8 mouse cellular contexts compared by ENCODE assay signal in the genomic region with DNA sequence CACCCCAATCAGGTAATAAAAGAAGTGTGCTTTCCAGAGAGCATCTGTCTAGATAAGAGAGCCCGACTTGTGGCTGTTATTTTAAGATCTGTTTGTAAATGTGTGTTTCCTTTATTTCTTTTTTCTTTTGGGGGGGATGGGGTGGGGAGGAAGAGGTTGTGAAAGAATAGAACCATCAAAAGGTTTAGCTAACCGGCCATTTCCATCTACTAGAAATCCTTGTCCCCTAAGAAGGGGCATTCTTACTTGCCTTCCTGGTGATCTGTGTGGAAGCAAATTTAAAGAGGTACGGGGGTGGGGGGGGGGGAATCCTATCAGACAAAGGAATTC. TPM values are rescaled to one million over a fixed set of nuclear protein-coding genes. Genes with fewer than 3 reads are reported as not detected.
DNase-seq lines count a peak whose midpoint lies in the region; ATAC-seq and TF ChIP-seq lines count a peak whose summit lies in the region.

No protein-coding gene starts in this region.

- H3K9me3 ChIP-seq in lung, embryonic 15.5 days: no peaks in the 10 kb centered on the region
- H3K9me3 ChIP-seq in embryonic facial prominence, embryonic 13.5 days: no peaks in the 10 kb centered on the region
- H3K9me3 ChIP-seq in intestine, postnatal 0 days (ENCODE audit: control insufficient read depth): no peaks in the 10 kb centered on the region
- no peaks in the 10 kb centered on the region for H3K9me3 ChIP-seq in neural tube, embryonic 15.5 days (replicated peaks)

- no peak overlapping the region for H3K27ac ChIP-seq in lung, embryonic 15.5 days
- no peak overlapping the region for H3K27ac ChIP-seq in embryonic facial prominence, embryonic 13.5 days
- no peak overlapping the region for H3K27ac ChIP-seq in intestine, postnatal 0 days (ENCODE audit: low read depth, low read length)
- no peak overlapping the region for H3K27ac ChIP-seq in neural tube, embryonic 15.5 days (replicated peaks)

- H3K27me3 ChIP-seq in lung, embryonic 15.5 days: no peaks in the 10 kb centered on the region
- H3K27me3 ChIP-seq in embryonic facial prominence, embryonic 13.5 days: no peaks in the 10 kb centered on the region
- H3K27me3 ChIP-seq in intestine, postnatal 0 days (replicated peaks; ENCODE audit: control insufficient read depth, insufficient read depth, low read length): no peaks in the 10 kb centered on the region
- H3K27me3 ChIP-seq in neural tube, embryonic 15.5 days (replicated peaks): no peaks in the 10 kb centered on the region

- WGBS in lung, embryonic 15.5 days: 0% methylated on average over 3 of the region's 3 CpGs
- WGBS in embryonic facial prominence, embryonic 13.5 days: under 1% methylated on average over 3 of the region's 3 CpGs
- 3% methylated on average over 3 of the region's 3 CpGs for WGBS in intestine, postnatal 0 days
- 4% methylated on average over 3 of the region's 3 CpGs for WGBS in neural tube, embryonic 15.5 days

- no peak for ATAC-seq in lung, embryonic 15.5 days (ENCODE audit: borderline replicate concordance, extremely low read depth, low FRiP score, low TSS enrichment)
- ATAC-seq in embryonic facial prominence, embryonic 13.5 days (ENCODE audit: insufficient number of reproducible peaks, insufficient read depth, low FRiP score, low TSS enrichment, low read depth): no peak
- no peak for ATAC-seq in intestine, postnatal 0 days
- no peak for ATAC-seq in neural tube, embryonic 15.5 days (ENCODE audit: low FRiP score)
- no peak for ATAC-seq in granulocyte monocyte progenitor cell, adult 5-6 weeks (replicated peaks; ENCODE audit: poor library complexity, severe bottlenecking)

- H3K4me3 ChIP-seq in lung, embryonic 15.5 days: peak overlapping the region; percentile 93
- H3K4me3 ChIP-seq in embryonic facial prominence, embryonic 13.5 days: peak overlapping the region; percentile 98
- peak overlapping the region; percentile 90 for H3K4me3 ChIP-seq in intestine, postnatal 0 days (ENCODE audit: low read depth, low read length)
- peak overlapping the region; percentile 91 for H3K4me3 ChIP-seq in neural tube, embryonic 15.5 days (replicated peaks)

- peak overlapping the region; percentile 92 for H3K4me2 ChIP-seq in lung, embryonic 15.5 days
- peak overlapping the region; percentile 88 for H3K4me2 ChIP-seq in embryonic facial prominence, embryonic 13.5 days
- H3K4me2 ChIP-seq in intestine, postnatal 0 days (replicated peaks; ENCODE audit: low read depth): peak overlapping the region; percentile 100
- peak overlapping the region; percentile 97 for H3K4me2 ChIP-seq in neural tube, embryonic 15.5 days

- H3K9ac ChIP-seq in lung, embryonic 15.5 days: peak overlapping the region; percentile 93
- peak overlapping the region; percentile 95 for H3K9ac ChIP-seq in embryonic facial prominence, embryonic 13.5 days
- H3K9ac ChIP-seq in intestine, postnatal 0 days (ENCODE audit: low read depth, low read length): peak overlapping the region; percentile 98
- H3K9ac ChIP-seq in neural tube, embryonic 15.5 days (replicated peaks): peak overlapping the region; percentile 66

- no peak for DNase-seq in lung, postnatal 14 days
- DNase-seq in natural killer cell, adult 2 months (ENCODE audit: low spot score in 2 of 2): no peak
- DNase-seq in testis, postnatal 14 days (ENCODE audit: low spot score): no peak

- peaks cover 9% of the 10 kb centered on the region; the same call in 1 of the 2 replicates for H3K36me3 ChIP-seq in lung, embryonic 15.5 days
- peaks cover 21% of the 10 kb centered on the region for H3K36me3 ChIP-seq in embryonic facial prominence, embryonic 13.5 days
- H3K36me3 ChIP-seq in intestine, postnatal 0 days (ENCODE audit: control insufficient read depth, insufficient read depth): peaks cover 9% of the 10 kb centered on the region; the same call in 1 of the 2 replicates
- H3K36me3 ChIP-seq in neural tube, embryonic 15.5 days: 0 out of 2 replicates have a peak, but pooled peaks cover 5% of the 10 kb centered on the region

- peaks cover 24% of the 10 kb centered on the region for H3K4me1 ChIP-seq in lung, embryonic 15.5 days
- peaks cover 24% of the 10 kb centered on the region for H3K4me1 ChIP-seq in embryonic facial prominence, embryonic 13.5 days
- peaks cover 5% of the 10 kb centered on the region; the same call in 1 of the 2 replicates for H3K4me1 ChIP-seq in intestine, postnatal 0 days (replicated peaks; ENCODE audit: control insufficient read depth, insufficient read depth, low read length)
- H3K4me1 ChIP-seq in neural tube, embryonic 15.5 days: peaks cover 26% of the 10 kb centered on the region

- no peak for TF ChIP-seq CTCF in intestine, postnatal 0 days (IDR thresholded peaks at IDR 0.05; ENCODE audit: low read depth)

RNA-seq across cellular contexts. Expression of a gene that starts 1.3 kb away (rescaled TPM):
- polyA plus RNA-seq in lung, embryonic 15.5 days (2015; fragmentation: Nextera tagmentation; extraction: Ambion mirVana): 10.9 and 11.4 TPM in 2 replicates
- polyA plus RNA-seq in embryonic facial prominence, embryonic 13.5 days (2015; fragmentation: Nextera tagmentation; extraction: Ambion mirVana): 11.6 and 14.2 TPM in 2 replicates
- 7.0 and 7.9 TPM in 2 replicates for polyA plus RNA-seq in intestine, postnatal 0 days (2015; fragmentation: Nextera tagmentation; extraction: Ambion mirVana)
- 4.5 and 6.0 TPM in 2 replicates for polyA plus RNA-seq in neural tube, embryonic 15.5 days (2015; fragmentation: Nextera tagmentation; extraction: Ambion mirVana)
- total RNA-seq in granulocyte monocyte progenitor cell, adult 5-6 weeks (2014; fragmentation: Nextera tagmentation): 36.3 and 44.3 TPM in 2 replicates
- 29.1 and 31.7 TPM in 2 replicates for total RNA-seq in granulocyte monocyte progenitor cell, adult 5-6 weeks (2017)
